Mouse (Mus musculus) gonadal fat pad, adult 2 months (tissue): ENCODE measurements at regions not wholly inside any gene's neighbourhood (a gene's known extent, or its start where the extent isn't known, plus 50 kb on each side); places are given as distances from the start of the nearest gene placed in this dataset.

Experiments used
- DNase-seq: peaks from one replicate; pipeline ENCODE4 v3.0.0-alpha.2; 2012; ENCODE audit warnings: low read depth

DNA sequence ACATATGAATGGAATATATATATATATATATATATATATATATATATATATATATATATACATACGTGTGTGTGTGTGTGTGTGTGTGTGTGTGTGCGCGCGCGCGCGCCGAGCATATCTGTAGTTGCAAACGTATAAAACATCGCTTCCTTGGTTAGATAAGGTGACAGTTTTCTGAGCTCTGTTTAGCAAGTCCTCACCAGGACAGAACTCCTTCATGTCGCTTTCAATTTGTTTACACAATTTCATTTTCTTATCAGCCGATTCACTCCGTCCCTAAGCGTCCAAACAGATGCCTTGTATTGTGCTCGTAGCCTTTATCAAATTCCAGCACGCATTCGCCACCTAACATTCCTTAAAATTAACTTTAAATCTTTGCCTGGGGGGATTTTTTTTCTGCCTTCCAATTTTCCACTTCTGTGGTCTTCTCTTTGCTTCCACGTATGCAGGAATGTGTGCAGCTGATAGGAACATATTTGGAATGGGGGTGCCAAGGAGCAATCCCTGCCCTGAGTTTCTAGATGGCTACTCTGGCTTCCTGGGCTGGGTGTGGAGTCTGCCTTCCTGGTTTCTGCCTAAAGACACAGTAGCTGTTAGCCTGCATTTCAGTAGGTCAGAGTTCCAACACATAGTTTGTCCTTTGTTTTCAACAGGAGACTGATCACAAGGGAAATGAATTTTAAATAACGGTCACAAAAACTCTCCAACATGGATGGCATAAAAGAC lies 575.7 kb downstream of the Robo2 start:
- DNase-seq: no peak

GRCm38 (mm10) chr16:73821387-73822338 lies 590.0 kb downstream of the Robo2 start:
- DNase-seq: no peak

GRCm38 (mm10) chr16:73804572-73804971 lies 607.1 kb downstream of the Robo2 start:
- DNase-seq: no peak

DNA sequence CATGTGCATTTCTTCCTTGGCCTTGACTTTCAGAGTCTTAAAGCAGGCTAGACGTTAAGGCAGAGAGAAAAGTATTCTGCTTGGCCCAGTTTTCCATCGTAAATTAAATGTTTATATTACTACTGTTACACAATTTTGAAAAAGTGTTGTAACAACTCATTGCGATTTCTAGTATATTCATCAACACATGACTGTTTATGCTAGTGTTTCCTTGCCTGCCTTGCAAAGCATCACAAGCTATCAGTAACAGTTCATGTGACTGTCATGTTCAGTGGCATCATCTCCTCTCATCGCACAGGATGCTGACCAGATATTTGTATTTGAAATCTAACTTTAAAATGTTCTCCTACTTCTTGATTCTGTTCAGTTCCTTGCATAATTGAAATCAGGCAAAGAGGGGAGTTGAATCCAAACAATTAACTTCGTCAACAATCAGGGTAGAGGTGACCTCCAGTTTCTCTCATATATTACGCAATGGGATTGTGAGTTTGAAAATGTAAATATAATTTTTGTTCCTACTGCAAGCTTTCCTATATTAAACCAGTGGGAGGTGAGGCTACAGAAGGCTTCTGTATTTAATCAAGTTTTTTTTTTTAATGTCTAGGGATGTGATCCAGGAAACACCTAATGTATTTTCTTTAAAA lies 615.0 kb downstream of the Robo2 start:
- peak; percentile 20 for DNase-seq

DNA sequence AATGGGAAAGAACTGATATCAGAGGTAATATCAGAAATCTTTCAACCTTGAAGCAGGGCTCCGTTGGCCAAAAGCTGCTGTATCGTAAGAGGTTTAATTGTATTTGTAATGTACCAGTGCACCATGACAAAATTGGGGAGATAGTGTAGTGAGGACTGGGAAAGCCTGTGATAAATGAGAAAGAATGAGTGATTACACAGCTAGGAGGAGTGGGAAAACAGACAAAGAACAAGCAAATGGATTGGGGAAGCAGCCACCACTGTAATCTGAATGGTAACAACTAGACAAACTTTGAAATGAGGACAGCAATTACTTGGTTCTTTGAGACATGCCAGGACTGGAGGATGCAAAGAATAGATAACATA lies 626.6 kb downstream of the Robo2 start:
- DNase-seq: no peak

- no peak for DNase-seq
Observed at GRCm38 (mm10) chr16:73784296-73785073, 627.1 kb downstream of the Robo2 start.

DNA sequence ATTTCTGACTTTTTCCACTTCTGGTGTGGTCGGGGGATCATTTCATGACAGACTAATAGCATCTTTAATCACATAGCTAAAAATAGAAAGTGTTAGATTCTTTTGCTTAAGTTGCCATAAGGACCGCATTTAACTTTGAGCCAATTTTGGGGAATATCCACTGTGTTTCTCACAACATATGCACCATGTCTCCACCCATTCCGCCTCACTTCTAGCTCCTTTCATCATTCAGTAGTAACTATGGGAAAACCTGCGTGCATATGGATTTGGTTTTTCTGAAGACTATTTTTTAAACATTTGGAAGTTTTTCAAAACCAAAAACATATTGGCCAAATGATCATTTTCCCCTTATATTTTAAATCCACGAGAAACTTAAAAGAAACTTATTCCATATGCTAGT lies 639.2 kb downstream of the Robo2 start:
- DNase-seq: no peak

- DNase-seq: peak; percentile 79
Observed at GRCm38 (mm10) chr16:73770440-73770856, 641.2 kb downstream of the Robo2 start.

DNA sequence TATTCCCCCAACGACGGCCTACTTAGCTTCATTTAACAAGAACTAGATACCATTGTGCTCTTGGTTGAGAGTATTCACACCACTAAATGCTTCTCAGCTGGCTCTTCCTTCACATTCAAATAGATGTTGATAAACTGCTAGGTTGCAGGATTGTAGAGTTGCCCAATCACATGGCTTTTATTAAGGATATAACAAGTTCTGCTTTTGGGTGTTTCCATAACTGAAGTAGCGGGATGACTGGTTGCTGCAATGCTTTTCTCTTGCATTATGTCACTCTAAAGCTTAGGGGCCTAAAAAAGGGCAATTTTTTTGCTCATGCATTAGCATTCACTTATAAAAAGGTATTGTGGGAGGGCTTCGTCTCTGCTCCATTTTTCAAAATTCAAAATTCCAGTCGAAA lies 641.9 kb downstream of the Robo2 start:
- no peak for DNase-seq

GRCm38 (mm10) chr16:73768706-73769105 lies 642.9 kb downstream of the Robo2 start:
- DNase-seq: no peak

- DNase-seq: no peak
Observed at GRCm38 (mm10) chr16:73765184-73765583, 646.4 kb downstream of the Robo2 start.

- no peak for DNase-seq
Observed at GRCm38 (mm10) chr16:73760921-73761320, 650.7 kb downstream of the Robo2 start.

- DNase-seq: no peak
Observed at GRCm38 (mm10) chr16:73758872-73759271, 652.8 kb downstream of the Robo2 start.

GRCm38 (mm10) chr16:73754302-73754701 lies 657.3 kb downstream of the Robo2 start:
- no peak for DNase-seq

GRCm38 (mm10) chr16:73728297-73728696 lies 683.3 kb downstream of the Robo2 start:
- DNase-seq: no peak

DNA sequence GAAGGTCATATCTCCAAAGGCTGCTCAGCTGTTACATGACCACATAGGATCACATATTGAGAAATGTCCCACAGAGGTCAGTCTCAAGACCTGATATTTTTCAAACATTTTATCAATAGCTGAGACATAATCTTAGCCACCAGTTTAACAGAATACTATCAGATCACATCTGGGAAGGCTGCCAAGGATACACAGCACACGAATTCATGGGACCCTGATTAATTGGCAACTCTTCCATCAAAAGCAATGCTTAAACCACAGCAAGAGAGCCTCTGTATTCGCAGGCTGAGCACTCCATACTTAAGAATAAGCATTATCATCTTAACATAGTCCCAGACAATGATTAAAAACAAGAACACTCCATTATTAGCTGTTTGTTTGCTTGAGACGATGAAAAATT lies 691.9 kb downstream of the Robo2 start:
- DNase-seq: no peak

DNA sequence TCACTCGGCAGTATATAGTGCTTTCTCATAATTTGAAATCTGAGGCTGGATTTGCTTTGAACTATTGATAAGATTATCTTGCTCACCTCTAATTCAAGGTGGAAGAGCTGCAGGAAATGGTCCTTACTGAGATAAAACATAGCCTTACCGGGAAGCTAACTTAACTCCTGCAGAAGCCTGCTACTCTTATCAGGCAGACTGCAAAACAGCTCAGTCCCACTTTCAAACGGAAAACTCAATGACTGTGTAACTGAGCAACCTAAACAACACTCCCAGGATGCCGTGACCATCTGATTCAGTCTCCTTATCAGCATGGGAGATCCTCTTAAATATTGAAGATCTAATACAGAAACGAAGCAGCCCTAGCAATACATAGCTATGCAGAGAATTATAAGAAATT lies 695.3 kb downstream of the Robo2 start:
- no peak for DNase-seq

DNA sequence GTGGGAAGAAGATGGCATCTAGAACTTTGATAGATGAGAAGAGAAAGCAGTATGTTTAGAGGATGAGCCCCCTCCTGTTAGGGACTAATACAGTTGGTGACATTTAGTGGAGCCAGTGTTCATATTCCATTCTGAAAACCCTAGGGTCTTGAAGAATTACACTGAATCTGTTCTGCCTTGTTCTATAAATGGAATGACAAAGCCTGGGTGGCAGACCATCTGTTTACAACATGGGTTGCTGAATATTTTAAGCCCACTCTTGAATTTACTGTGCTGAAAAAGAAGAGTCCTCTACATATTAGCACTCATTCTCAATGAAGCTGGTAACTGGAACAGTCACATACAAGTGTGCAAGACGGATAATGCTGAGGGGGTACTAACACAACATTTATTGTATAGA lies 704.6 kb downstream of the Robo2 start:
- no peak for DNase-seq

GRCm38 (mm10) chr16:73689274-73689673 lies 722.4 kb downstream of the Robo2 start:
- no peak for DNase-seq

DNA sequence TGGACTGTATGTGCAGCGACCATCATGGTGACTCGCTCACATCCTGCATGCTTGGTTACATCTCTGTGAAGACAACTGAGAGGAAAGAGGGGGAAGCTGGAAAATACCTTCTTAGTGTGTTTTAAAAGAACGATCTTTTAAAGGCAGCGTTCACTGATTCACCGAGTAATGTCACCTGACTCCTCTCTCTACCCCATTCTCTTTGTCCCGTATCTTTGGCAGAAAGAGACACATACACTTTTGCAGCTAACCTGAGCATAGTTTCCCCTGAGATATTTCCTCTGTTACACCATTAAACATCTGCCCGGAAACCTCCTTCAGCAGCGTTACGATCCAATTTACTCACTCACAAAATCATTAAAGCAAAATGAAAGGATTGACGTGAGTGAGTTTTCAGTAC lies 731.8 kb downstream of the Robo2 start:
- DNase-seq: no peak

- DNase-seq: no peak
Observed at GRCm38 (mm10) chr16:73670516-73670915, 741.1 kb downstream of the Robo2 start.
